Mouse (Mus musculus): ENCODE measurements around the gene Ccdc62. TPM values are rescaled to one million over a fixed set of nuclear protein-coding genes. Genes with fewer than 3 reads are reported as not detected.
A peak's percentile ranks its signal among the peaks of the same experiment; 100 is the strongest.

Ccdc62 gene
- polyA plus RNA-seq (2014; fragmentation: Nextera tagmentation; extraction: Ambion mirVana) = 5.2 and 5.7 TPM in 2 replicates

GRCm38 (mm10) chr5:123930508-123930989 is at the start of gene Ccdc62:
Gene Ccdc62 (plus strand): TSS chr5:123930679.
- ATAC-seq (ENCODE audit: low read depth) = peak; percentile 99
- under 1% methylated on average over 55 of the region's 56 CpGs for WGBS
- peak within 1 kb of the TSS; percentile 87 for H3K4me3 ChIP-seq (ENCODE audit: low read depth, low read length)
- peak within 1 kb of the TSS; percentile 92 for H3K9ac ChIP-seq (replicated peaks; ENCODE audit: low read depth, low read length)
- H3K4me1 ChIP-seq (ENCODE audit: control insufficient read depth, insufficient read depth, low read length) = no peaks in the 10 kb centered on the region
- H3K4me2 ChIP-seq (ENCODE audit: low read depth, low read length) = peak within 1 kb of the TSS; percentile 75
- H3K36me3 ChIP-seq (ENCODE audit: control insufficient read depth, insufficient read depth, low read length) = peaks cover 18% of the 10 kb centered on the region
- H3K9me3 ChIP-seq (ENCODE audit: control insufficient read depth, low read length) = no peaks in the 10 kb centered on the region
- H3K27me3 ChIP-seq (ENCODE audit: control insufficient read depth, insufficient read depth, low read length) = no peaks in the 10 kb centered on the region
- H3K27ac ChIP-seq (ENCODE audit: low read depth, low read length) = peak within 1 kb of the TSS; percentile 84

- Histone ChIP-seq H3K9me3 (ENCODE audit: control insufficient read depth, low read length) (no peaks in the 10 kb centered on the region), H3K4me1 (ENCODE audit: control insufficient read depth, insufficient read depth, low read length) (no peaks in the 10 kb centered on the region), H3K27me3 (ENCODE audit: control insufficient read depth, insufficient read depth, low read length) (no peaks in the 10 kb centered on the region), H3K4me3 (ENCODE audit: low read depth, low read length) (no peak overlapping the region), H3K27ac (ENCODE audit: low read depth, low read length) (no peak overlapping the region), H3K4me2 (ENCODE audit: low read depth, low read length) (no peak overlapping the region), H3K9ac (replicated peaks; ENCODE audit: low read depth, low read length) (no peak overlapping the region), H3K36me3 (ENCODE audit: control insufficient read depth, insufficient read depth, low read length) (no peaks in the 10 kb centered on the region)
- ATAC-seq (ENCODE audit: low read depth) = no peak
- WGBS = 82% methylated on average over 14 of the region's 14 CpGs
Observed at GRCm38 (mm10) chr5:123880778-123881177, 49.7 kb upstream of the Ccdc62 start.

GRCm38 (mm10) chr5:123883891-123884290 is 46.6 kb upstream of the Ccdc62 start:
- Histone ChIP-seq H3K4me3 (ENCODE audit: low read depth, low read length) (no peak overlapping the region), H3K4me2 (ENCODE audit: low read depth, low read length) (no peak overlapping the region), H3K4me1 (ENCODE audit: control insufficient read depth, insufficient read depth, low read length) (no peaks in the 10 kb centered on the region)

GRCm38 (mm10) chr5:123884332-123884731 is 46.1 kb upstream of the Ccdc62 start:
- Histone ChIP-seq H3K36me3 (ENCODE audit: control insufficient read depth, insufficient read depth, low read length) (no peaks in the 10 kb centered on the region), H3K9ac (replicated peaks; ENCODE audit: low read depth, low read length) (no peak overlapping the region), H3K4me1 (ENCODE audit: control insufficient read depth, insufficient read depth, low read length) (no peaks in the 10 kb centered on the region), H3K4me2 (ENCODE audit: low read depth, low read length) (no peak overlapping the region), H3K9me3 (ENCODE audit: control insufficient read depth, low read length) (no peaks in the 10 kb centered on the region), H3K27ac (ENCODE audit: low read depth, low read length) (no peak overlapping the region), H3K4me3 (ENCODE audit: low read depth, low read length) (no peak overlapping the region), H3K27me3 (ENCODE audit: control insufficient read depth, insufficient read depth, low read length) (no peaks in the 10 kb centered on the region)
- ATAC-seq (ENCODE audit: low read depth) = no peak
- WGBS = 83% methylated on average over 10 of the region's 10 CpGs

More at GRCm38 (mm10) chr5:123883891-123884290, 46.6 kb upstream of the Ccdc62 start:
- no peaks in the 10 kb centered on the region for H3K9me3 ChIP-seq (ENCODE audit: control insufficient read depth, low read length)
- H3K27me3 ChIP-seq (ENCODE audit: control insufficient read depth, insufficient read depth, low read length) = no peaks in the 10 kb centered on the region
- no peak for ATAC-seq (ENCODE audit: low read depth)
- WGBS = 80% methylated on average over 7 of the region's 7 CpGs
- no peak overlapping the region for H3K9ac ChIP-seq (replicated peaks; ENCODE audit: low read depth, low read length)
- H3K27ac ChIP-seq (ENCODE audit: low read depth, low read length) = no peak overlapping the region
- no peaks in the 10 kb centered on the region for H3K36me3 ChIP-seq (ENCODE audit: control insufficient read depth, insufficient read depth, low read length)

GRCm38 (mm10) chr5:123886365-123886764 is 44.1 kb upstream of the Ccdc62 start:
- ATAC-seq (ENCODE audit: low read depth) = no peak
- no peak overlapping the region for H3K27ac ChIP-seq (ENCODE audit: low read depth, low read length)
- no peaks in the 10 kb centered on the region for H3K9me3 ChIP-seq (ENCODE audit: control insufficient read depth, low read length)
- no peak overlapping the region for H3K4me2 ChIP-seq (ENCODE audit: low read depth, low read length)
- H3K36me3 ChIP-seq (ENCODE audit: control insufficient read depth, insufficient read depth, low read length) = no peaks in the 10 kb centered on the region
- WGBS = 83% methylated on average over 3 of the region's 3 CpGs
- no peak overlapping the region for H3K4me3 ChIP-seq (ENCODE audit: low read depth, low read length)
- H3K9ac ChIP-seq (replicated peaks; ENCODE audit: low read depth, low read length) = no peak overlapping the region
- no peaks in the 10 kb centered on the region for H3K4me1 ChIP-seq (ENCODE audit: control insufficient read depth, insufficient read depth, low read length)
- no peaks in the 10 kb centered on the region for H3K27me3 ChIP-seq (ENCODE audit: control insufficient read depth, insufficient read depth, low read length)

- Histone ChIP-seq H3K36me3 (ENCODE audit: control insufficient read depth, insufficient read depth, low read length) (no peaks in the 10 kb centered on the region), H3K27me3 (ENCODE audit: control insufficient read depth, insufficient read depth, low read length) (no peaks in the 10 kb centered on the region), H3K4me3 (ENCODE audit: low read depth, low read length) (no peak overlapping the region), H3K27ac (ENCODE audit: low read depth, low read length) (no peak overlapping the region), H3K4me1 (ENCODE audit: control insufficient read depth, insufficient read depth, low read length) (no peaks in the 10 kb centered on the region), H3K9me3 (ENCODE audit: control insufficient read depth, low read length) (no peaks in the 10 kb centered on the region), H3K9ac (replicated peaks; ENCODE audit: low read depth, low read length) (no peak overlapping the region), H3K4me2 (ENCODE audit: low read depth, low read length) (no peak overlapping the region)
- ATAC-seq (ENCODE audit: low read depth) = no peak
- 72% methylated on average over 2 of the region's 2 CpGs for WGBS
Observed at GRCm38 (mm10) chr5:123890312-123890711, 40.2 kb upstream of the Ccdc62 start.

GRCm38 (mm10) chr5:123890987-123891386 is 39.5 kb upstream of the Ccdc62 start:
- WGBS = 75% methylated on average over 5 of the region's 5 CpGs
- no peak overlapping the region for H3K4me3 ChIP-seq (ENCODE audit: low read depth, low read length)
- H3K36me3 ChIP-seq (ENCODE audit: control insufficient read depth, insufficient read depth, low read length) = no peaks in the 10 kb centered on the region
- H3K9ac ChIP-seq (replicated peaks; ENCODE audit: low read depth, low read length) = no peak overlapping the region
- no peak for ATAC-seq (ENCODE audit: low read depth)
- H3K27me3 ChIP-seq (ENCODE audit: control insufficient read depth, insufficient read depth, low read length) = no peaks in the 10 kb centered on the region
- H3K4me1 ChIP-seq (ENCODE audit: control insufficient read depth, insufficient read depth, low read length) = no peaks in the 10 kb centered on the region
- no peak overlapping the region for H3K4me2 ChIP-seq (ENCODE audit: low read depth, low read length)
- no peak overlapping the region for H3K27ac ChIP-seq (ENCODE audit: low read depth, low read length)
- no peaks in the 10 kb centered on the region for H3K9me3 ChIP-seq (ENCODE audit: control insufficient read depth, low read length)

GRCm38 (mm10) chr5:123891669-123892068 is 38.8 kb upstream of the Ccdc62 start:
- 51% methylated on average over 6 of the region's 6 CpGs for WGBS
- Histone ChIP-seq H3K9me3 (ENCODE audit: control insufficient read depth, low read length) (no peaks in the 10 kb centered on the region), H3K4me1 (ENCODE audit: control insufficient read depth, insufficient read depth, low read length) (no peaks in the 10 kb centered on the region), H3K36me3 (ENCODE audit: control insufficient read depth, insufficient read depth, low read length) (no peaks in the 10 kb centered on the region), H3K27ac (ENCODE audit: low read depth, low read length) (no peak overlapping the region), H3K27me3 (ENCODE audit: control insufficient read depth, insufficient read depth, low read length) (no peaks in the 10 kb centered on the region), H3K9ac (replicated peaks; ENCODE audit: low read depth, low read length) (no peak overlapping the region), H3K4me3 (ENCODE audit: low read depth, low read length) (no peak overlapping the region), H3K4me2 (ENCODE audit: low read depth, low read length) (no peak overlapping the region)
- ATAC-seq (ENCODE audit: low read depth) = no peak

GRCm38 (mm10) chr5:123893520-123893919 is 37.0 kb upstream of the Ccdc62 start:
- Histone ChIP-seq H3K27me3 (ENCODE audit: control insufficient read depth, insufficient read depth, low read length) (no peaks in the 10 kb centered on the region), H3K4me3 (ENCODE audit: low read depth, low read length) (no peak overlapping the region), H3K27ac (ENCODE audit: low read depth, low read length) (no peak overlapping the region), H3K9me3 (ENCODE audit: control insufficient read depth, low read length) (no peaks in the 10 kb centered on the region), H3K4me1 (ENCODE audit: control insufficient read depth, insufficient read depth, low read length) (no peaks in the 10 kb centered on the region), H3K4me2 (ENCODE audit: low read depth, low read length) (no peak overlapping the region), H3K36me3 (ENCODE audit: control insufficient read depth, insufficient read depth, low read length) (no peaks in the 10 kb centered on the region), H3K9ac (replicated peaks; ENCODE audit: low read depth, low read length) (no peak overlapping the region)
- no peak for ATAC-seq (ENCODE audit: low read depth)
- 93% methylated on average over 5 of the region's 5 CpGs for WGBS

Measured in neural tube, embryonic 14.5 days (tissue).